Mouse (Mus musculus) ES-Bruce4 (cell line): ENCODE measurements around the gene Rab27a.

Experiments used
- CTCF ChIP-seq: IDR thresholded peaks from one replicate; pipeline ENCODE4 v1.8.1; 2011; ENCODE audit warnings: low read depth, low read length
- EP300 ChIP-seq: IDR thresholded peaks from 2 replicates; pipeline ENCODE4 v1.6.1; 2011; ENCODE audit warnings: low read depth, low read length; ENCODE audit not compliant: insufficient read depth
- POLR2A ChIP-seq: IDR thresholded peaks from one replicate; pipeline ENCODE4 v1.8.1; 2011; ENCODE audit warnings: low read length; ENCODE audit not compliant: insufficient read depth

GRCm38 (mm10) chr9:72996167-72996566 is 48.5 kb upstream of the Rab27a start:
- TF ChIP-seq CTCF (no peak), EP300 (peak; percentile 86), POLR2A (no peak)
